Mouse (Mus musculus): ENCODE data around the gene Anapc15.

- TF ChIP-seq CTCF (IDR thresholded peaks at IDR 0.05; ENCODE audit: control insufficient read depth, insufficient read depth, low read length) (no peak), POLR2A (IDR thresholded peaks at IDR 0.05; ENCODE audit: borderline replicate concordance, control insufficient read depth, low read depth, low read length) (no peak)
Measured at GRCm38 (mm10) chr7:101834903-101835302, 28.6 kb upstream of the Anapc15 start.
